Mouse (Mus musculus): Measurements from ENCODE around the gene Lpcat1.

DNA sequence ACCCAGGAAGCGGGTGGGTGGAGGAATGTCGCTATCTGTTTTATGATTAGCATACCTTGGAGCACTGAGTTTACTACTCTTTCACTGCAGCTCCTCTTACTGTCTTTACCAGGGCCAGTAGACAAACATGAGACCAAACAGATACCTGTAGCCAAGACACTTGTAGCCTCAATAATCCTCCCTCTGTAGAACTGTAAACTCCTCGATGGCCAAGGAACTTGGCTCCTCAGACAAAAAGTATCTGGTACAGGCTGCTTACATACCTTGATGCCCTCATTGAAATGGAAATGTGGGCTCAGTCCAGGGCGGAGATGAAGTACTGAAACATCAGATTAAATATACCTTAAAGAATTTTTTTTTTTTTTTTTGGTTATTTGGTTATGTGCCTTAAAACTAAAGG lies 9.7 kb upstream of the Lpcat1 start:
- TF ChIP-seq CTCF (IDR thresholded peaks at IDR 0.05; ENCODE audit: borderline replicate concordance, insufficient read depth, low read length) (no peak), POLR2A (IDR thresholded peaks at IDR 0.05; ENCODE audit: low read depth, low read length) (no peak)

Measured in embryonic fibroblast, embryonic 13.5 days (primary cell).